Mouse (Mus musculus): ENCODE data around the gene Tmem256. TPM values are rescaled to one million over a fixed set of nuclear protein-coding genes. Genes with fewer than 3 reads are reported as not detected.

Gene Tmem256
- polyA plus RNA-seq, 1 experiment from 2014 or later: 371 TPM

DNA sequence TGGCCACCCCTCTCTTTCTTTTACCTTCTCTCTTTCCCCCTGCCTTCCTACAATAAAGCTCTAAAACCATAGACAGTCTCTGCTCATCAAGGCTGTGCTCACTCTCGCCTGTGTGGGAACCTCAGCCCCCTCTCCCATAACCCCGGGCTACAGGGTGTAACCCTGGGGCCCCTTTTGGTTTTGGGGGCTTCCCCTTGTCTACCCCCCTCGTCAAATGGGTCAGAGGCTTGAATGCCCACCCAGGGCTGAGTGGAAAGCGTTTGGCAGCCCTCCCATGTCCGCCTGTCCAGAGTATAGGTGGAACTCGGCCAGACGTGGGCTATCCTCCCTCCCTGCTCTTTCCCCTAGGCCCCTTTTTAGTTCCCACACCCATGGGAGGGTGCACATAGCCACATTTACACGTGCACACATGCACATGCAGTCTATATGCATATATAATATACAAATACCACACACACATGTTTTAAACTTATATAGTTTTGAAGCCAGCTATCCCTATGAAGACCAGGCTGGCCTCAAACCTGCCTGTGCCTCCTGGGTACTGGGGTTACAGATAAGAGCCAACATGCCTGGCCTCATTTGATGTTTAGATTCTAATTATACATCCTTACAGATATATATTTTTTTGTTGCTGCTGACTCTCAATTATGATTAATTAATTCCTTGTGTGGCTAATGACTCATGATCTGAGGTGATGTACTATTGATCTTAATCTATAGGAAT lies 26.0 kb downstream of the Tmem256 start:
- no peak overlapping the region for H3K4me2 ChIP-seq (replicated peaks; ENCODE audit: low read depth, low read length)
- no peak overlapping the region for H3K4me3 ChIP-seq (ENCODE audit: low read length)
- 31% methylated on average over 8 of the region's 8 CpGs for WGBS
- H3K27ac ChIP-seq (ENCODE audit: low read length): no peak overlapping the region
- H3K27me3 ChIP-seq (ENCODE audit: insufficient read depth, low read length): no peaks in the 10 kb centered on the region
- no peaks in the 10 kb centered on the region for H3K4me1 ChIP-seq (ENCODE audit: insufficient read depth, low read length)
- H3K9ac ChIP-seq (replicated peaks; ENCODE audit: low read length): no peak overlapping the region
- ATAC-seq (ENCODE audit: low FRiP score, low TSS enrichment): no peak
- H3K36me3 ChIP-seq (ENCODE audit: insufficient read depth, low read length): no peaks in the 10 kb centered on the region
- no peaks in the 10 kb centered on the region for H3K9me3 ChIP-seq (ENCODE audit: low read length)

DNA sequence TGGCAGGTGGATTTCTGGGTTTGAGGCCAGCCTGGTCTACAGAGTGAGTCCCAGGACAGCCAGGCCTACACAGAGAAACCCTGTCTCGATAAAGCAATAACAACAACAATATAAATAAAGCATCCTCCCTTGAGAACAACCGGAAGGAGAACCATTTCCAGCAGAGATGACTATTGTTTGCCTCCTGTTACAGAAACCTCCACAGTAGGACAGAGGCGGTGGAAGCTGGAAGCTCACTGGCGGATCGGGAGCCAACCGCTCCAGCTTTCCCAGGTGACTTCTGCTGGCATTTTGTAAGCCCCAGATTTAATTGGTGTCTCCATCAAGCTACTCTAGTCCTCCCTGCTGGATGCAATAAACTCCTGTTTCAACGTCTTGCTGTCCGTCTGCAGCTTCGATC lies 27.2 kb downstream of the Tmem256 start:
- no peak for ATAC-seq (ENCODE audit: low FRiP score, low TSS enrichment)
- no peaks in the 10 kb centered on the region for H3K27me3 ChIP-seq (ENCODE audit: insufficient read depth, low read length)
- no peak overlapping the region for H3K27ac ChIP-seq (ENCODE audit: low read length)
- H3K4me1 ChIP-seq (ENCODE audit: insufficient read depth, low read length): no peaks in the 10 kb centered on the region
- no peak overlapping the region for H3K4me3 ChIP-seq (ENCODE audit: low read length)
- H3K9ac ChIP-seq (replicated peaks; ENCODE audit: low read length): no peak overlapping the region
- no peak overlapping the region for H3K4me2 ChIP-seq (replicated peaks; ENCODE audit: low read depth, low read length)
- H3K9me3 ChIP-seq (ENCODE audit: low read length): no peaks in the 10 kb centered on the region
- no peaks in the 10 kb centered on the region for H3K36me3 ChIP-seq (ENCODE audit: insufficient read depth, low read length)
- WGBS: 81% methylated on average over 9 of the region's 9 CpGs

DNA sequence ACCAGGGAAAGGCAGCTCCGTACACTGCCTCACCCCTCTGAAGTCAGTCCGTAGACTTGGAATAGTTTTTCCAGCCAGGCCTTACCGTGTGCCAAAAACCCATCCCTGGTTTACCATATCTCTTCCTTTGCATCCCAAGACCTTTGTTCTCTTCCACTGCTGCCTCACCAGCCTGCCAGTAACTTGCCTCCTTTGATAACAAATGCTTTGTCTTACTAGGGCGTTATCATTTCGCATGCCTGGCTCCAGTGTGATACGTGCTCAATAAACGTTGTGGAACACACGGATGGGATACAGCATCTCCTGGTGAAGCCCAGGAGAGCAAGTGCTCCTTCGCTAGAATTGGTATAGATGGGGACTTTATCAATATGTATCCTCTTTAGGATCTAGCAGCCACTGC lies 29.0 kb downstream of the Tmem256 start:
- H3K36me3 ChIP-seq (ENCODE audit: insufficient read depth, low read length): no peaks in the 10 kb centered on the region
- no peak overlapping the region for H3K4me3 ChIP-seq (ENCODE audit: low read length)
- ATAC-seq (ENCODE audit: low FRiP score, low TSS enrichment): no peak
- WGBS: 76% methylated on average over 9 of the region's 9 CpGs
- H3K4me2 ChIP-seq (replicated peaks; ENCODE audit: low read depth, low read length): no peak overlapping the region
- no peak overlapping the region for H3K9ac ChIP-seq (replicated peaks; ENCODE audit: low read length)
- no peak overlapping the region for H3K27ac ChIP-seq (ENCODE audit: low read length)
- no peaks in the 10 kb centered on the region for H3K27me3 ChIP-seq (ENCODE audit: insufficient read depth, low read length)
- no peaks in the 10 kb centered on the region for H3K9me3 ChIP-seq (ENCODE audit: low read length)
- H3K4me1 ChIP-seq (ENCODE audit: insufficient read depth, low read length): no peaks in the 10 kb centered on the region

DNA sequence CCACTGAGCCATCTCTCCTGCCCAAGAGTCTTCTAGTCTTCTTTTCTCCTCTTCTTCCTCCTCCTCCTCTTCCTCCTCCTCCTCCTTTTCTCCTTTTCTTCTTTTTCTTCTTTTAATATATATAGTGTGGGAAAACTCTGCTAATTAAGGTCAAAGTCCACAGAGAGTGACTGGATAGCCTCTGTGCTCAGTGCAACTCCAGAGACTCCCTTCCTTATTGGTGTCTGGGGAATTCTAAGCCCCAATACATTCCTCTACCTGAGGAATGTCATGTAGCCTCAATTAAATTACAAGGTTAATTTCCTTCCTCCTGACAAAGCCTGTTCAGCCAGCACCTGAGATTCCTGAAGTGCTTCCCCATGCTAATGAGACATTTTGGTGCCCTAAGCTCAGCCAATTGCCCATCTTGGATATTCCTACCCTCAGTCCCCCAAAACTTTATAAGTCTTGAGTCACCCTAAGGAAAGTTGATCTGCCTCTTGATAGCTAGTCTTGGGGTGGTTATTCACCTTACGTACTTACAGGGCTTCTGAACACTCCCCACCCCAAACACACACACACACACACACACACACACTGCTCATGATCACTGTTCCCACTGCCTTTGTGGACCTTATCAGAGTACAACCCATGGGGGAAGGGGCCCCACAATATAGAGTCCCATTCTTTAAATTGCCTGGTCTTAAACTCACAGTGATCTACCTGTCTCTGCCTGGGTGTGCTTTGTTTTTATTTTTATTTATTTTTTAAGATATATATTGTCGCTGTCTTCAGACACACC lies 32.2 kb downstream of the Tmem256 start:
- H3K27ac ChIP-seq (ENCODE audit: low read length): no peak overlapping the region
- H3K27me3 ChIP-seq (ENCODE audit: insufficient read depth, low read length): no peaks in the 10 kb centered on the region
- WGBS: 91% methylated on average over 2 of the region's 2 CpGs
- H3K4me3 ChIP-seq (ENCODE audit: low read length): no peak overlapping the region
- no peak for ATAC-seq (ENCODE audit: low FRiP score, low TSS enrichment)
- H3K9ac ChIP-seq (replicated peaks; ENCODE audit: low read length): no peak overlapping the region
- no peaks in the 10 kb centered on the region for H3K9me3 ChIP-seq (ENCODE audit: low read length)
- H3K4me1 ChIP-seq (ENCODE audit: insufficient read depth, low read length): no peaks in the 10 kb centered on the region
- no peaks in the 10 kb centered on the region for H3K36me3 ChIP-seq (ENCODE audit: insufficient read depth, low read length)
- no peak overlapping the region for H3K4me2 ChIP-seq (replicated peaks; ENCODE audit: low read depth, low read length)

DNA sequence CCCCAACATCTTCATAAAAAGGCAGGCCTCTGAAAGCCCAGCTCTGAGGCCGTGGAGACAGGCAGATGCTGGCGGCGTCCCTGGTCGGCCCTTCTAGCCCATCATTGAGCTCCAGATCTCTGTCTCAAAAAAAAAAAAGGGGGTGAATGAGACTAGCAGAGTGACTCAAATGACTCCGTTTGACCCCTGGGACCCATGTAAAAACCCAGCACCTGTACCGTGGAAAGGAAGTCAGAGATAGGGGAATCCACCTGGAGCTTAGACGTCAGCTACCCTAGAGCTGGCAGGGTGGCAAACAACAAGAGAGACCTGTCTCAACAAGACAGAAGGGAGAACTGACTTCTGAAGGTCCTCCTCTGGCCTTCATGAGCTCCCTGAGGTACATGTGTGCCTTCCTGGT lies 33.5 kb downstream of the Tmem256 start:
- ATAC-seq (ENCODE audit: low FRiP score, low TSS enrichment): no peak

DNA sequence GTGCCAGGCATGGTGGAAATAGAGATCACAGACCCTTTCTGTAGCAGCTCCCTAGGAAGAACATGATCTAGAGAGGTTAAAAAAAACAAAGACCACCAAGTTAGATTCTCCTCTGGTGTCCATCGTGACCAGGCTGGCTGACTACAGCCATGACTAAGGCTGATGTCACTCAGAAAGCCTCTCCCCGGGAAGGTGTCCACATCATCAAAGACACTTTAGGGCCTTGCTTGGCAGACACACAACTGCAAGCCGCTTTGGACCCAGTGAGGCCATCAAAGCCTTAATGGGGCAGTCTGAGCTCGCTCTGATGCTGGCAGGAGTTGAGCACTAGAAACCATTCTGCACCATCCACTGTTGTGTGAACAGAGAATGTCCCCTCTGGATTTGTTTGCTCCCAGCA lies 34.1 kb downstream of the Tmem256 start:
- 57% methylated on average over 4 of the region's 4 CpGs for WGBS

More for the DNA sequence above, 33.5 kb downstream of the Tmem256 start:
- peaks cover 12% of the 10 kb centered on the region; the same call in 1 of the 2 replicates for H3K4me1 ChIP-seq (ENCODE audit: insufficient read depth, low read length)
- H3K4me3 ChIP-seq (ENCODE audit: low read length): no peak overlapping the region
- H3K36me3 ChIP-seq (ENCODE audit: insufficient read depth, low read length): no peaks in the 10 kb centered on the region
- WGBS: 90% methylated on average over 7 of the region's 7 CpGs
- H3K4me2 ChIP-seq (replicated peaks; ENCODE audit: low read depth, low read length): no peak overlapping the region
- no peaks in the 10 kb centered on the region for H3K27me3 ChIP-seq (ENCODE audit: insufficient read depth, low read length)
- no peak overlapping the region for H3K9ac ChIP-seq (replicated peaks; ENCODE audit: low read length)
- no peaks in the 10 kb centered on the region for H3K9me3 ChIP-seq (ENCODE audit: low read length)
- no peak overlapping the region for H3K27ac ChIP-seq (ENCODE audit: low read length)

DNA sequence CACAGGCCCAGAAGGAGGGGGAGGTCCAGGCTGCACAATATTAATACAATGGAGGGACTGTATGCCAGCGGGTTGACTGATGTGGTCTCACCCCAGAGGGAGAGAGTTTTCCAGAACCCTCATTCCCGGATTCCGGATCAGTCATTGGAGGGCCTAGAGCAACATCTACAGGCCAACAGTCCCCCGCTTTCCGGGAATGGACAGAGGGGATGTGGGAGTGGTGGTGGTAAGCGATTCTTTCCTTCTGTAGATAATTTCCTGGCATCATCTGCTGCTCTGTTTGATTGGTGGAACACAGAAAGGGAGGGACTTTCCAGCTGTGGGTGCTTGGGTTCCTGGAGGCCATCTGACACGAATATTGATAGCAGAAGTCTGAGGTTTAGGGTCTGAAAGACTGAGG lies 37.9 kb downstream of the Tmem256 start:
- WGBS: 58% methylated on average over 7 of the region's 7 CpGs
- H3K9me3 ChIP-seq (ENCODE audit: low read length): no peaks in the 10 kb centered on the region
- peaks cover 44% of the 10 kb centered on the region for H3K4me1 ChIP-seq (ENCODE audit: insufficient read depth, low read length)
- H3K9ac ChIP-seq (replicated peaks; ENCODE audit: low read length): no peak overlapping the region
- H3K27me3 ChIP-seq (ENCODE audit: insufficient read depth, low read length): no peaks in the 10 kb centered on the region
- no peak overlapping the region for H3K4me3 ChIP-seq (ENCODE audit: low read length)
- H3K4me2 ChIP-seq (replicated peaks; ENCODE audit: low read depth, low read length): no peak overlapping the region
- peak overlapping the region; percentile 46; the same call in 1 of the 2 replicates for H3K27ac ChIP-seq (ENCODE audit: low read length)
- ATAC-seq (ENCODE audit: low FRiP score, low TSS enrichment): no peak
- no peaks in the 10 kb centered on the region for H3K36me3 ChIP-seq (ENCODE audit: insufficient read depth, low read length)

More for the DNA sequence above, 34.1 kb downstream of the Tmem256 start:
- ATAC-seq (ENCODE audit: low FRiP score, low TSS enrichment): no peak
- Histone ChIP-seq H3K4me3 (ENCODE audit: low read length) (no peak overlapping the region), H3K36me3 (ENCODE audit: insufficient read depth, low read length) (no peaks in the 10 kb centered on the region), H3K9me3 (ENCODE audit: low read length) (no peaks in the 10 kb centered on the region), H3K27ac (ENCODE audit: low read length) (no peak overlapping the region), H3K9ac (replicated peaks; ENCODE audit: low read length) (no peak overlapping the region), H3K4me1 (ENCODE audit: insufficient read depth, low read length) (peaks cover 17% of the 10 kb centered on the region), H3K27me3 (ENCODE audit: insufficient read depth, low read length) (no peaks in the 10 kb centered on the region), H3K4me2 (replicated peaks; ENCODE audit: low read depth, low read length) (no peak overlapping the region)

DNA sequence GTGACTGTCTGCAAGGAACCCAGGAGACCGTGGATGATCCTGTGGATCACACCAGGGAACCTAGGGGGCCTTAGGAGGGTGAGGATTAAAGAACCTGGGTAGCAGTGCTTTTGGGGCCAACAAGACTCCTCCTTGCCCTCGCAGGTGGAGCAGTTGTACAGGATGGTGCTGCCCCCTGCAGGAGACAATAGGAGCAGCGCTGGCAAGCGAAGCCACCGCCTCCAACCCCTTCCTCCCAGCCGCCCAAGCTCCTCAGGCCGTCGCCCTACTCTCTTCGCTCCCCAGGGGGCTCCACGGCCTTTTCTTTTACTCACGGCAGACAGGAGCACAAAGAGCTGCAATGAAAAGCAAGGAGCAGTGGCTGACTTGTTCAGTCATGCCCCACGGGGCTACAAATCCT lies 38.6 kb downstream of the Tmem256 start:
- peak; percentile 5; the same call in 1 of the 2 replicates for ATAC-seq (ENCODE audit: low FRiP score, low TSS enrichment)
- Histone ChIP-seq H3K27me3 (ENCODE audit: insufficient read depth, low read length) (no peaks in the 10 kb centered on the region), H3K9ac (replicated peaks; ENCODE audit: low read length) (no peak overlapping the region; the same call in 1 of the 2 replicates), H3K4me1 (ENCODE audit: insufficient read depth, low read length) (peaks cover 46% of the 10 kb centered on the region), H3K9me3 (ENCODE audit: low read length) (no peaks in the 10 kb centered on the region), H3K4me3 (ENCODE audit: low read length) (peak overlapping the region; percentile 7; the same call in 1 of the 2 replicates), H3K36me3 (ENCODE audit: insufficient read depth, low read length) (no peaks in the 10 kb centered on the region), H3K27ac (ENCODE audit: low read length) (peak overlapping the region; percentile 33; the same call in 1 of the 2 replicates), H3K4me2 (replicated peaks; ENCODE audit: low read depth, low read length) (peak overlapping the region; percentile 30)
- 4% methylated on average over 12 of the region's 12 CpGs for WGBS

DNA sequence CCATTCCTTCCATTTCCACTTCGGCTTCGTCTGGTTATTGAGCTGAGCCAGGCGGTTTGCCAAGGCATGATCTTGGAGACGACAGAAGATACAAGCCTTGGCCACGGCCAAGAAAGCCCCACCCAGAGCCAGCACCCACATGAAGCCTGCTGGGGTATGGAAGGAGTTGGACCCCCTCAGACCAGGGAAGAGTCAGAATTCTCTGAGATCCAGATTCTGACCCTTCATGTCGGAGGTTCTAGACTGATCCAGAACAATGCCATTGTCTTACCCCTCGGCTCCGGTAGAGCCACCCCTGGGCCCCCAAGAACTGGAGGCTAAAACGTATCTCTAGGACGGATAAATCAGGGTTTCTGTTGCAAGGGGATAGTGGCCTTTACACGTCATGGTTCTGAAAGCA lies 39.6 kb downstream of the Tmem256 start, which contains the start of gene Tmem95:
Gene Tmem95 (minus strand): TSS at position 141 of the 400 bp plus-strand sequence.
- ATAC-seq (ENCODE audit: low FRiP score, low TSS enrichment): no peak
- Histone ChIP-seq H3K9me3 (ENCODE audit: low read length) (no peaks in the 10 kb centered on the region), H3K27me3 (ENCODE audit: insufficient read depth, low read length) (no peaks in the 10 kb centered on the region), H3K4me1 (ENCODE audit: insufficient read depth, low read length) (peaks cover 52% of the 10 kb centered on the region), H3K9ac (replicated peaks; ENCODE audit: low read length) (peak within 1 kb of the TSS; percentile 32), H3K27ac (ENCODE audit: low read length) (no peak within 1 kb of the TSS), H3K4me2 (replicated peaks; ENCODE audit: low read depth, low read length) (peak within 1 kb of the TSS; percentile 55), H3K36me3 (ENCODE audit: insufficient read depth, low read length) (no peaks in the 10 kb centered on the region), H3K4me3 (ENCODE audit: low read length) (peak within 1 kb of the TSS; percentile 7; the same call in 1 of the 2 replicates)
- WGBS: 91% methylated on average over 11 of the region's 11 CpGs

DNA sequence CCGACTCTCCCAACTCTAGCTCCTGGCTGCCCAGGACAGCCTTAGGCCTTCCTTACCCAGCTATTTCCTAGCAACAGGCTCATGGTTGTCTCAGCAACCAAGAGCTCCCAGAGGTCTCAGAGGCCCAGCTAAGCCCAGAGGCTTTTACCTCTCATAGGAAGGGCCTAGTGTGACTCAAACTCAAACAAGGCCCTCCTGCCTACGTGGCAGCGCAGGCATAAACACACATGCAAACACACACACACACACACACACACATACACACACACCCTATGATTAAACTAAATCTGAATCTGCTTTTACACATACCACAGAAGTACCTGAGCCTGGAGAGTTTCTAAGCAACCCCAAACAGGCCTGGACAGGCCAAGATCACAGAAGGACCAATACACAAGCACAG lies 40.1 kb downstream of the Tmem256 start:
- Histone ChIP-seq H3K27ac (ENCODE audit: low read length) (no peak overlapping the region), H3K27me3 (ENCODE audit: insufficient read depth, low read length) (no peaks in the 10 kb centered on the region), H3K9me3 (ENCODE audit: low read length) (no peaks in the 10 kb centered on the region), H3K9ac (replicated peaks; ENCODE audit: low read length) (no peak overlapping the region), H3K36me3 (ENCODE audit: insufficient read depth, low read length) (no peaks in the 10 kb centered on the region), H3K4me2 (replicated peaks; ENCODE audit: low read depth, low read length) (peak overlapping the region; percentile 27; the same call in 1 of the 2 replicates), H3K4me1 (ENCODE audit: insufficient read depth, low read length) (peaks cover 52% of the 10 kb centered on the region), H3K4me3 (ENCODE audit: low read length) (0 out of 2 replicates have a peak overlapping the region, but pooled peaks have one; percentile 3)
- ATAC-seq (ENCODE audit: low FRiP score, low TSS enrichment): no peak
- 86% methylated on average over 3 of the region's 3 CpGs for WGBS

Measured in kidney, embryonic 16.5 days (tissue).